Mouse (Mus musculus): ENCODE data around the gene Arhgap15.

GRCm38 (mm10) chr2:44345325-44345945 is 596.8 kb downstream of the Arhgap15 start:
- TF ChIP-seq TAL1 (conservative IDR thresholded peaks at IDR 0.05; ENCODE audit: low read depth, low read length) (no peak), GATA1 (IDR thresholded peaks at IDR 0.05; ENCODE audit: borderline replicate concordance, low read length) (no peak), CTCF (IDR thresholded peaks at IDR 0.05; ENCODE audit: low read depth, low read length) (no peak), POLR2AphosphoS5 (IDR thresholded peaks at IDR 0.05; ENCODE audit: insufficient replicate concordance, low read depth, low read length) (no peak)

Measured in G1E (cell line).